Mouse (Mus musculus): ENCODE measurements at regions not wholly inside any gene's neighbourhood (a gene's known extent, or its start where the extent isn't known, plus 50 kb on each side); places are given as distances from the start of the nearest gene placed in this dataset.

- no peak for DNase-seq
Observed at GRCm38 (mm10) chr9:61555173-61555572, 183.0 kb downstream of the Tle3 start.

GRCm38 (mm10) chr9:61554611-61555010 lies 182.4 kb downstream of the Tle3 start:
- no peak for DNase-seq

- no peak for DNase-seq
Observed at GRCm38 (mm10) chr9:61553626-61554025, 181.5 kb downstream of the Tle3 start.

DNA sequence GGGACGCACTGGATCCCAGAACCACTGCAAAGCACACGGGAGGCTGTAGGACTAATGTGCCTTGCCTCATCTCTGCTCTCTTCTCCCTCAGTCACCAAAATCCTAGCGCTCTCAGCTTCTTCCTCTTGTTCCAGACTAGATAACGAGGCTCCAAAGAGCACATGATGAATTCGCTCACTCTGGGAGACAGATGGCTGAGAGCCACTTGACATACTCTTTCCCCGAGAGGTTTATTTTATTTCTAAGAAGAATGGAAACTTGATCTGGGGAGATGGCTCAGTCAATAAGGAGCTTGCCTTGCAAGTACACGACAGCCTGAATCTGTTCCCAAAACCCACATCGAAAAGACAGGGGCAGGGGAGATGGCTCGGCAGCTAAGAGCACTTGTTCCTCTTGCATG lies 179.2 kb downstream of the Tle3 start:
- no peak for DNase-seq

- no peak for DNase-seq
Observed at GRCm38 (mm10) chr9:61550326-61550725, 178.2 kb downstream of the Tle3 start.

DNA sequence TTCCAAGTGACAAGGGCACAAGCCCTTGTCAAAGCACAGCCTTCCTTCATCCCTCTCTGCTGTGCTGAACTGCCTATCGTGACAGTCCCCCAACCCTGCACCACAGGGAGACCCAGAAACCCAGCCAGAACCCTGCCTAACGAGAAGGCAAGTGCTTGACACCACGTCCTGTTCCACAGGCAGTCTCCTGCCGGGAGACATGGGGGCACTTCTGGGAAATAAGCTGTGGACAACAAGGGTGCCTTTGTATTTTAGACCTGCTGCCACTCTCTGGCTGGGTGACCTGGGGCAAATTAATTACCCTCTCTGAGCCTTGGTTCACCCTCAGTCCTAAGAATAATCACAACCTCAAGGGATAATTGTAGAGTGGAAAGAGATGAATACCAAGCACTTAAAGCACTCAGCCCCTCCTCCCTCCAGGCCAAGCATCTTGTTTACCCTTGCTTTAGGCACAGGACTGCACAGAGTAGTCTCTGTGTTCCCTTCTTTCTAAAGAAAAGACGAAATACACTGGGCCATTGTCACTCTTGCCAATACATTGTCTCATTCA lies 177.6 kb downstream of the Tle3 start:
- DNase-seq = no peak

DNA sequence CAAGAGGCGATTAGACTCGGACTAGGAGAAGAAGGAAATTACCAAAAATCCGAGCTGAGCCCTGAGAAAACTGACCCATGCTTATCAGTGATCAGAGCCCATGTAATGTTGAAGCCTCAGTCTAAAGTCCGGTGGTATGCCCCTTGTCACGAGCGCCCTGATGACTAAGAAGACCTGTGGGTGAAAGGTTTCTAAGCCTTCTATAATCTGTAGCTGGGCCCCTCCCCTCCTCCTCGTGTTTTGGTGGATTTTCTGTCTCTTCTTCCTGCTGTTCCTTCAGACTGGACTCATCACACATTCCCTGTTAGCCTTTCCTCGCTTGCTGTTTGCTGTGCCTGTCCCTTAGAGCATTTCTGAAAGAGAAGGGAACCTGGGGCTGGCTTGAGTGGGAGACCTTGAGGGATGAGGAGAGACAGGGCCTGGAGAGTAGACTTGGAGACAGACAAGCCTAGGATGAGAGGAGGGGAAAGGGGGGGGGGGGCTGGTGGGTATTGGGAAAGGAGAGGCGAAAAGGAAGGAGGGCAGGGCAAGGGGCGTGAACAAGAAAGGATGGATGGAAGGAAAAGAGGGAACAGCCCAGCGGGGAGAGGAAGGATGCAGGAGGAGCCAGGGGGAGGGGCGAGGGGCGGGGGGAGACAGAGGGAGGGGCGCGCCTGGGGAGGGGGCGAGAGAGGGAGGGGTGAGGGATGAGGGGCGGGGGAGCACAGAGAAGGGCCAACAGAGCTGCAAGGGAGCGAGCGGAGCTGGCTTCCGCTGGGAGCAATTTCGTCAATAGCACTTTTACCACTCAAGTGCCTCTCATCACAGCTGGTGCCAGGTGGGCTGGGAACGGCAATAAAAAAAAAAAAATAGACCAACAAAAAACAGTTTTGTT lies 165.4 kb downstream of the Tle3 start:
- DNase-seq = no peak

DNA sequence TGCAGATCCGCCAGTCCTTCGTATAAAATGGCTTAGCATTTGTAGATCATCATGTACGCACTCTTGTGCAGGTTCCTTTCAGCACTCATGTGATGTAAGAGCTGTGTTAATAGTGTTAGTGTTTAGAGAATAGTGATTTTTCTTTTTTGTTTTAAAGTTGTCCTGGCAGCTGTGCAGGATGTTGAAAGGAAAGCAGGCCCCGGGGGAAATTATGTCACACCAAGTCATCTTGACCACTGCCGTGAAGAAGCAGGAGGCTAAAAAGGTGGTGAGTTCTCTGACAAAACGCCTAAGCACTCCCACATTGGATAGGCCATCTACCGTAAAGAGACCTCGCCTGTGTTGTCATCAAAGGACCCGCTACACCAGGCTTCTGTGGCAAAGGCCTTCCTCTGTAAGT lies 161.1 kb downstream of the Tle3 start:
- DNase-seq = no peak

DNA sequence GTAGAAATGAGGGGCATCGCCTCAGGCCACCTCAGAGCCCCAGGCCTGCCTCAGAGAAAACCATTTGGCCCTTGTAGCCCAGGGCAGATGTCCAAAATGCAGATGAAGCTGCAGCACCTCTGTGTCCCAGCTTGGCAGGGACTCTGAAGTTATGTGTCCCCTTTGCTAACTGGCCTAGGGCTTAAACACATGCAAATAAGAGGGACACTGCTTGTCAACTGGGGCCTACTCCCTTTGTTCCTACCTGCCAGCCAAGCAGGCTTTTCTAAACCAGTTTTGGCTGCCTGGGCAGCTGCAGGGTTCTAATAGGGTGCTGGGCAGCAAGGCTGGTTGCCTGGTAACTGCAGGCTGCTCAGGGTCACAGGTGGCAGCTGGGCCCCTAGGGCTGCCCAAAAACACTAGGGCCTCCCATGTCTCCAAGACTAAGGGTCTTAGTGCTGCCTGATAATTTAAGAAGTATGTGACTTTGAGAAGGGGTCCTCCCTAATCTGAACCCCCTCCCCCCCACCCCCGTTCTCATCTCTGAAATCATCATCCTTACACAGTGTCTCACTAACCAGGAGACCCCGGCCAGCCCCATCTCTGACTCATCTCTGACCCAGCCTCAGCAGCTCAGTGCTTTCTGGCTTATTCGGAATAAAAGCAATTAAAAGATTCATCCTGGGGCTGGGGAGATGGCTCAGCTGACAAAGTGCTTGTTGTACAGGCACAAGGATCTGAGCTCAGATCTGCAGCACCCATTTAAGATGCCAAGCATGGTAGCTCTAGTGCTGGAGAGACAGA lies 158.3 kb downstream of the Tle3 start:
- no peak for DNase-seq

GRCm38 (mm10) chr9:61528286-61528865 lies 156.2 kb downstream of the Tle3 start:
- DNase-seq = no peak

DNA sequence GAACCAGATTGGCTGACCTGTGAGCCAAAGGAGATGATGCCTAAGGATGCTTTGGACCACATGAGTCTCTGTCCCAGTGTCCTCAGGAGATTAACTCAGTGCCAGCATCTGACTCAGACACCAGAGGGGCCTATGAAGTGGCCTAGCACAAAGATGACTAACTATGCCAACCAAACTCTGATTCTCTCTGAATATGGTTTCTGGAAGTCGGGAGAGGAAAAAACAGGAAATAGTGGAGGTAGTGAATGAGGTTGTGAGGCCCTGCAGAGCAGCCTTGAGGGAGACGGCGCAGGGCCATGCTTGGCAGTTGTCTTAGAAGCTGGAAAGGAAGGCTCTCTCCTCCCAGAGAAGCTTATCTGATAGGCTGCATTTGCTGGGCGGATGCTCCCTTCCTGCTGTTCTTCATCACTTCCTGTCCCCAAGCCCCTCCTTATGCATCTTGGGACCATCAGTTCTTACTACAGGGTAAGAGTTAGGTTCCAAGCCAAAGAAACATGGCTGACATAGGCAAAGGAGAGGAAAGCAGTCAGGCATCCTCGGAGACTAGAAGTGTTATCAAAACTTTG lies 155.4 kb downstream of the Tle3 start:
- DNase-seq = no peak

GRCm38 (mm10) chr9:61520136-61520535 lies 148.0 kb downstream of the Tle3 start:
- DNase-seq = no peak

GRCm38 (mm10) chr9:61517906-61518305 lies 145.7 kb downstream of the Tle3 start:
- no peak for DNase-seq

GRCm38 (mm10) chr9:61511436-61511835 lies 139.3 kb downstream of the Tle3 start:
- no peak for DNase-seq

GRCm38 (mm10) chr9:61510217-61510893 lies 138.2 kb downstream of the Tle3 start:
- no peak for DNase-seq

DNA sequence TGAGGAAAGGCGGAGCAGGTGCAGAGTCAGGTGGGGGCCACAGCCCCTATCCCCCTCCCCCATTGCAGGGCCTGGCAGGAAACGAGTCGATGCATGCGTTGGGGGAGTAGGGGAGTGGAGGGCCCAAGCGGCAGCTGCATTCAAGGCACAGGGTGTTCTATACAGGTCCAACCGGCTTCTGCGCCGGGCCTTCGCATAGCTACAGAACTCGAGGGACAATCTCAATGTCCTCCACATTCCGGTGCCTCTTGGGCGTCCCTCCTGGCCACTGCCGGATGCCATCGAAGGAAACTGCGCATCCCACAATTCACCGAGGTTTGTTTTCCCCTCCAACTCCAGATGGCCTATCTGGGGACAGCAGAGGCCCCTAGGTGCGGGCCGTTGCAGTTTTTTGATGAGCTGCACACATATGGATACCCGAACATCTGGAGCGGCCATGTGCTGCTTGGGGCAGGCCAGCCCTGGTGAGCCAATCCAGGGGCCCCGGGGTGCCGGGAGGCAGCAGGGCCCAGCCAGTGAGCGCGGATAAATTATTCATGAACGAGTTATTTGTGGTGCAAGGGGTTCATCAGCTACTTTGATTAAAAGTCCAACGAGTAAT lies 137.5 kb downstream of the Tle3 start:
- DNase-seq = no peak

- DNase-seq = no peak
Observed at GRCm38 (mm10) chr9:61509091-61509490, 136.9 kb downstream of the Tle3 start.

GRCm38 (mm10) chr9:61500851-61501250 lies 128.7 kb downstream of the Tle3 start:
- no peak for DNase-seq

DNA sequence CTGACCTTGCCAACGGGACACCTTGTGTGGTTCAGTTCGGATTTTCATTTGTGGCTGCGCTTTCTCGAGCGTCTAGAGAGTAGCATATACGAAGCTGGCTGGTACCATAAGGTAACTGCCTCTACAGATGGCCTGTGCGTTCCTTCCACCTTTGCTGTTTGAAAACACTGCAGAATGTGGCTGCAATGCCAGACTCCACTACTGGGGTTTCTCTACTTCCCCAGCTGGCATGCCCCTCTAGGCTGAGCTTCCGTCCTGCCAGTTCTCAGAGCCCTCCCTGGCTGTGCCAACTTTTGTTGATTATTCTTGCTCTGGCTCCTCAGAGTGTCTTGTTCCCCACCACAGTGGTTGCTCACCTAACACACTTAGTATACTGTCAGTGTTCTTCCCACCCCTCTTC lies 120.7 kb downstream of the Tle3 start:
- DNase-seq = no peak

DNA sequence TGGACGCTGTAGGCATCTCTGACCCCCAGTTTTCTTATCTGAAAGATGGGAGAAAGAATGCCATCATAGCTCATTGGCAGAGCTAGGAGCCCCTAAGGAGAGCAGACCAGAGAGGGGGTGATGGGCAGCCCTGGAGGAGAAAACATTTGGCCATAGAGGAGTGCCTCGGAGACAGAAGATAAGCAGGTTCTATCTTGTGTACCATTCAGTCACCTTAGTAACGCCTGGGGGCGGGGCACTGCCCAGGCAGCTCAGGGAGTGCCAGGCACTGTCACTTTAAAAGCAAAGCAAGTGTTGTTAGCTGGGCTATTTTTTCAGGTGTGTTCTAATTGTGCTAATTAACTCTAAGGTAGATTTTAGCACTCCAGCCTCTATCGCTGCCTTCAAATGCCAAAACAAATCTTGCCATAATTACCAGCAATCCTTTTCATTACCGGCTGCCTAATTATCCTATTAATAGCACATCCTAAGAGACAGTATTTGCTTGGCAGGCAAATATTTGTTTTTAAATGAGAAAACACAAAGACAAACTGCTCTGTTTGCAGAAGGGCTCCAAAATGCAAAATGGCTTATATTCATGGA lies 119.1 kb downstream of the Tle3 start:
- DNase-seq = no peak

DNA sequence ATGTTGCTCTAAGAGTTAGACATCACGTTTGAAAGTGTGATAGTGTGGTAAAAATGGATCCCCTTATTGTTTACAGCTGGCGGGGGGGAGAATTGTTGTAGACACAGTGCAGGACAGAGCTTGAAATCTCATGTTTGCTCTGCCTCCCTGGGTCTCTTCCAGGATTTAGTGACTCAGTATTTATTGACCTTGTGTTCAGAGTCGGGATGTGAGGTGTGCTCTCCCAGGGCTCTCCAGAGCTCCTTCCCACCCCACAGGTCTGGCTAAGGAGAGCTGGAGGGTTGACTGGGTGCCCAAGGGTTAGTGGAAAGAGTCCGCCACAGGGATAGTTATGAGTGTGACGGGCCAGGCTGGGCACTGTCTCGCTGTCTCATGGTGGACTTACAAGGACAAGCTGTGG lies 117.8 kb downstream of the Tle3 start:
- no peak for DNase-seq

DNA sequence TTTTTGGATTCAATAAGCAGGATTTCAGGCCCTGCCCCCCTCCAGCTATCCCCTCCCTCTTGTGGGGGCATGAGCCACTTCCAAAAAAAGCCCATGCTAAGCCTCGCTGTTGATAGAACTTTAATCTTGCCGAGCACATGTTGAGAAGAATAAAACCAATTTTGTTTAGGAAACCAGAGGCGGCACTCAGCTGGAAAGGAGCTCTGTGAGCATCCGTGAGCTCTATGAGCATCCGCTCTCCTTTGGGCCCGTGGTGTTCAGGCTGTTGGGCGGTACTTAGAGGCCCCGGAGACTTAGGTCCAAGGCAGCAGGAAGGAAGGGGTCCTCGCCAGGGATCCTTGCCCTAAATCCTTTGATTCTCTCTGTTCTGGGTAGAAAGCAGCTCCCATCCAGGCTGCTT lies 117.0 kb downstream of the Tle3 start:
- DNase-seq = no peak

Data from B cell, adult 2 months (primary cell).